Mouse (Mus musculus): ENCODE measurements at regions not wholly inside any gene's neighbourhood (a gene's known extent, or its start where the extent isn't known, plus 50 kb on each side); places are given as distances from the start of the nearest gene placed in this dataset.

DNA sequence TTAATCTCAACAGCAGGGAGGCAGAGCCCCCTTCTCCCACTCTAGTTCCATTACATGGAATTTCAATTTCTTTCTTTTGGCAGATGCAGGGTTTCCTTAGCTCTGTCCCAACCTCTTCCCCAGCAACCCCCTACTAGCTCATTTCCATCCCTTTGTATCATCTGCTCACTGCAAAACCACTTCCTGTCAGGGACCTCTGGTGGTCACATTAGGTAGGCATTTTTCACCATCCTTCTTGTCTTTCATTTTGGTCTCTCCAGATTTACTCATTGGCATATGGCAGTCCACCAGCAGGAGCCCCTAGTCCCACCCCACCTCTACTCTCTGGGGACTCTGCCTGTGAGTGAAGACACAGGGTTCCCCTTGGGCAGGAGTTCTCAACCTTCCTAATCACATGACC is 597.6 kb downstream of the Plekhb2 start:
- no peak overlapping the region for H3K9ac ChIP-seq
- no peak overlapping the region for H3K4me3 ChIP-seq (replicated peaks)
- no peak overlapping the region for H3K27ac ChIP-seq
- no peak for ATAC-seq (ENCODE audit: insufficient read depth, low FRiP score, low read depth)
- H3K4me2 ChIP-seq: no peak overlapping the region
- H3K36me3 ChIP-seq: no peaks in the 10 kb centered on the region
- H3K4me1 ChIP-seq: no peaks in the 10 kb centered on the region
- no peaks in the 10 kb centered on the region for H3K27me3 ChIP-seq (replicated peaks)
- H3K9me3 ChIP-seq: no peaks in the 10 kb centered on the region

DNA sequence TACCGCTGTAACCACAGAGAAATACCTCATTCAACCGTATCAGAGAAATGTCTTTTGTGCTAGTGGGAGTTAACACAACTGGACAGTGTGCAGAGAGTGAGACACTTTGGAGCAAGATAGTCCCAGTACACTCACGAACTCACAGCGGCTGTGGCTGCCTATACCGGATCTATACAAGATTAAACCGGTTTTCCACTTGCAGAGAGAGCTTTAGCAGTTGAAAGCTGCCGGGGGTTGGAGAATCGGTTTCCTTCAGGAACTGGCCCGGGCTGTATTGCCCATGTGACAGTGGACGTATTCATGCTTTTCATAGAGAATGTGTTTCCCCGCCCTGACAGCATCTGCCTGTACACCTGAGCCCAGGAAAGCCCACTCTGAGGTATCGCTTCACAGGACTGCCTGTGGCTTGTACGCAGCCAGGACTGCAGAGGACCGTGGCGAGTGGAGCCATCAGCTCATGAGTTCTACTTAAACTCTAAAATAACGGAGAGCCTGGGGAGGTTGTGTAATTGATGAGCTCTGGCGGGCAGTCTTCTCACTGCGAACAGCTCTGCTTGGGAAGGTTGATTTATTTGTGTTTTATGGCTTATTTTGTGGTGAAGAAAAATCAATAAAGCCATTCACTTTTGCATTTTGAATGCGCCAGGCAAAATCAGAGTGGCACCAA is 602.8 kb downstream of the Plekhb2 start:
- no peak for ATAC-seq (ENCODE audit: insufficient read depth, low FRiP score, low read depth)
- Histone ChIP-seq H3K4me2 (no peak overlapping the region), H3K27me3 (replicated peaks) (no peaks in the 10 kb centered on the region), H3K4me3 (replicated peaks) (no peak overlapping the region), H3K9ac (no peak overlapping the region), H3K36me3 (no peaks in the 10 kb centered on the region), H3K9me3 (no peaks in the 10 kb centered on the region), H3K27ac (no peak overlapping the region), H3K4me1 (no peaks in the 10 kb centered on the region)
- 72% methylated on average over 19 of the region's 19 CpGs for WGBS

DNA sequence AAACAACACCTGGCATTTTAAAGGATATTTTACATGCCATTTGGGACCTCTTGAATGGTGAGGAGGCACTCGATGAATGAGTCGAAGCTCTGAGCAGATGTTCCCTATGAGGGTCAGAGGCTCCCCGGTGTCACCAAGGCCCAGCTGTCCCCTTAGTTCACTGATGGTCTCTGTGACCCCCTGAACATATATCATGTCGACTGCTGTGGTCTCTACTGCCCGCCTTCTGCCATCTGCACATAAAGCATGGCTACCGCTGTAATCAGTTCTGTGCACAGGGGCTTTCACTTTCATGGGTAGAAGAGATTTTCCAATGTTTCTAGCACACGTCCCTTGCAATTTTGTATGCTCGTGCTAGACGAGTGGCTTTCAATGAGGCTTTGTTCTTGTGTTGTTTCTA is 607.8 kb downstream of the Plekhb2 start:
- no peaks in the 10 kb centered on the region for H3K27me3 ChIP-seq (replicated peaks)
- 60% methylated on average over 9 of the region's 9 CpGs for WGBS
- H3K4me3 ChIP-seq (replicated peaks): no peak overlapping the region
- no peak for ATAC-seq (ENCODE audit: insufficient read depth, low FRiP score, low read depth)
- H3K4me2 ChIP-seq: no peak overlapping the region
- no peak overlapping the region for H3K9ac ChIP-seq
- no peak overlapping the region for H3K27ac ChIP-seq
- H3K36me3 ChIP-seq: no peaks in the 10 kb centered on the region
- H3K9me3 ChIP-seq: no peaks in the 10 kb centered on the region
- no peaks in the 10 kb centered on the region for H3K4me1 ChIP-seq

DNA sequence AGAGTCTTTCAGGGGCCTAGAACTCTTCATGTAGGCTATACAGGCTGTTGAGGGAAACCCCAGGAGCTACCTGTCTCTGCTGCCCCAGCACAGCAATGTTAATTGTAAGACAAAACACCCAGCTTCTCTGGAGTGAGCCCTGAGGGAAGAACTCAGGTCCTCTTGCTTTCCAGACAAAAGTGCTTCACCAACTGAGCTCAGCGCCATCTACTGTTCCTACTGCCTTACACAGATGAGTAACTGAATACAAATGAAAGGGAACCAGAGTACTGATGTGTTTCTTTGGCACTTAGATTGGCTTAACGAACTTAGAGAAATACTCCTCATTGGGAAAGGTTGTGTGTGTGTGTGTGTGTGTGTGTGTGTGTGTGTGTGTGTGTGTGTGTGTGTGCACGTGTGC is 603.1 kb upstream of the Hs6st1 start:
- H3K27ac ChIP-seq: no peak overlapping the region
- no peaks in the 10 kb centered on the region for H3K36me3 ChIP-seq
- no peak overlapping the region for H3K4me3 ChIP-seq (replicated peaks)
- H3K4me1 ChIP-seq: no peaks in the 10 kb centered on the region
- no peaks in the 10 kb centered on the region for H3K9me3 ChIP-seq
- H3K27me3 ChIP-seq (replicated peaks): no peaks in the 10 kb centered on the region
- no peak overlapping the region for H3K4me2 ChIP-seq
- 61% methylated on average over 3 of the region's 3 CpGs for WGBS
- no peak overlapping the region for H3K9ac ChIP-seq
- no peak for ATAC-seq (ENCODE audit: insufficient read depth, low FRiP score, low read depth)

DNA sequence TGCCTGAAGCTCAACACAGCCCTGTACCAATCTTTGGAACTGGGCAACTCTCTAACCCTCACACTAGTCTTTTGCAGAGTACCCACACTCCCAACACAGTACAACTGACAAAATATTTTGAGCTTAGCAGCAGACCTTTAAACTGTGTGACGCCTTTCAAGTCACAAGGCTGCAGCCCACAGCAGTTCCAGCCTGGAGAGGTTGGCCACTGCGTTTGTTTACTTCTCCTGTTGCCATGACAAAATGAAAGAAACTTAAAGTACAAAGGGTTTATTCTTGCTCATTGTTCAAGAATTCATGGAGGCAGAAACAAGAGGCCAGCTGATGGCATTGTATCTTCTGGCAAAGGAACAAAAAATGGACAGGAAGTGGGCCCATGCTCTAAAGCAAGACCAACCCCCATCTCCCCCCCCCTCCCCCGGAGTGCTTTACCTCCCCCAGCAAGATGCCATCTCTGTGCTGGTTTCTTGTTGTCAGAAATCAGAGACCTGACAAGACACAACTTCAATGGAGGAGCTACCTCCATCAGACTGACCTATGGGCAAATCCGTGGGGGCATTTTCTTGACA is 598.9 kb upstream of the Hs6st1 start:
- Histone ChIP-seq H3K4me3 (replicated peaks) (no peak overlapping the region), H3K36me3 (no peaks in the 10 kb centered on the region), H3K4me1 (no peaks in the 10 kb centered on the region), H3K4me2 (no peak overlapping the region), H3K27me3 (replicated peaks) (no peaks in the 10 kb centered on the region), H3K9ac (no peak overlapping the region), H3K9me3 (no peaks in the 10 kb centered on the region), H3K27ac (no peak overlapping the region)
- WGBS: 61% methylated on average over 4 of the region's 4 CpGs
- no peak for ATAC-seq (ENCODE audit: insufficient read depth, low FRiP score, low read depth)

GRCm38 (mm10) chr1:35478262-35478661 is 589.9 kb upstream of the Hs6st1 start:
- 90% methylated on average over 1 of the region's 1 CpGs for WGBS

DNA sequence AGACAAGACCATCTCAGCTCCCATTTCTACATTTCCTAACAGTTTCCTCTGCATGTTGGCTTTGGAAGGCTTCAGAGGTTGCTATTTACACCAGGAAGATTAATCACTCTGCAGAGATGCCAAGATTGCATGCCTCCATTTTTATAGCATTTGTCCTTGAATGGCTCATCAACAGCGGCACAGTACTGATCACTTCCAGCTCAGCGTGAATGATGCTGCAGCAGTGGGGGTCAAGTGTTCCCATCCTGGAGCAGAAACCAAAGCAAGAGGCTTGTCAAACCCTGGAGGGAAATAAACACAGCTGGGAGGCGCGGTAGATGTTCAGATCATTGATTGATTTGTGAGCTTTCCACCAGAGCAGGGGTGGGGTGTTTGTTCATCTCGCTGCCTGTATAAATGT is 572.2 kb upstream of the Hs6st1 start:
- Histone ChIP-seq H3K36me3 (no peaks in the 10 kb centered on the region), H3K4me3 (replicated peaks) (no peak overlapping the region), H3K27me3 (replicated peaks) (no peaks in the 10 kb centered on the region), H3K4me1 (no peaks in the 10 kb centered on the region), H3K9ac (no peak overlapping the region), H3K9me3 (no peaks in the 10 kb centered on the region), H3K27ac (no peak overlapping the region), H3K4me2 (no peak overlapping the region)
- no peak for ATAC-seq (ENCODE audit: insufficient read depth, low FRiP score, low read depth)
- WGBS: 19% methylated on average over 5 of the region's 5 CpGs

More at GRCm38 (mm10) chr1:35478262-35478661, 589.9 kb upstream of the Hs6st1 start:
- H3K9ac ChIP-seq: no peak overlapping the region
- no peak overlapping the region for H3K4me2 ChIP-seq
- no peaks in the 10 kb centered on the region for H3K27me3 ChIP-seq (replicated peaks)
- no peaks in the 10 kb centered on the region for H3K4me1 ChIP-seq
- H3K4me3 ChIP-seq (replicated peaks): no peak overlapping the region
- ATAC-seq (ENCODE audit: insufficient read depth, low FRiP score, low read depth): no peak
- H3K36me3 ChIP-seq: no peaks in the 10 kb centered on the region
- H3K9me3 ChIP-seq: no peaks in the 10 kb centered on the region
- no peak overlapping the region for H3K27ac ChIP-seq

DNA sequence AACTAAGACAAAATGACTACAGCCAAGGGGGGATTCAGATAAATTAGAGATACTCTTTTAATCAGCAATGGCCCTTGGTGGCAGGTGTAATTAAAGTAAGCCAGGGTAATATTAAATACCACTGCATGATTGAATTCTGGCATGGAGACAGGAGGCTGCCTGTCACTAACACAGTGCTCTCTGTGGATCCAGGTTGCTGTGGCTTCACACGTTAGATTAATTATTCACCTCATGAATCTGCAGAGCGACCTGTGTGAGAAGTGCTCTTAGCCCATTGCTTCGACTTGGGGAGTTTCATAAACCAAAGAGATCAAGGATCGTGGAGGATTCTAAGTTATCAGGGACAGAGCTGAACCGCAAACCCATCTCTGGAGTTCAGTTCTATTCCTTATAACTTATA is 545.2 kb upstream of the Hs6st1 start:
- no peak overlapping the region for H3K4me2 ChIP-seq
- H3K9me3 ChIP-seq: no peaks in the 10 kb centered on the region
- no peak overlapping the region for H3K9ac ChIP-seq
- H3K36me3 ChIP-seq: no peaks in the 10 kb centered on the region
- no peaks in the 10 kb centered on the region for H3K27me3 ChIP-seq (replicated peaks)
- ATAC-seq (ENCODE audit: insufficient read depth, low FRiP score, low read depth): no peak
- 81% methylated on average over 5 of the region's 5 CpGs for WGBS
- H3K4me1 ChIP-seq: no peaks in the 10 kb centered on the region
- H3K4me3 ChIP-seq (replicated peaks): no peak overlapping the region
- H3K27ac ChIP-seq: no peak overlapping the region

DNA sequence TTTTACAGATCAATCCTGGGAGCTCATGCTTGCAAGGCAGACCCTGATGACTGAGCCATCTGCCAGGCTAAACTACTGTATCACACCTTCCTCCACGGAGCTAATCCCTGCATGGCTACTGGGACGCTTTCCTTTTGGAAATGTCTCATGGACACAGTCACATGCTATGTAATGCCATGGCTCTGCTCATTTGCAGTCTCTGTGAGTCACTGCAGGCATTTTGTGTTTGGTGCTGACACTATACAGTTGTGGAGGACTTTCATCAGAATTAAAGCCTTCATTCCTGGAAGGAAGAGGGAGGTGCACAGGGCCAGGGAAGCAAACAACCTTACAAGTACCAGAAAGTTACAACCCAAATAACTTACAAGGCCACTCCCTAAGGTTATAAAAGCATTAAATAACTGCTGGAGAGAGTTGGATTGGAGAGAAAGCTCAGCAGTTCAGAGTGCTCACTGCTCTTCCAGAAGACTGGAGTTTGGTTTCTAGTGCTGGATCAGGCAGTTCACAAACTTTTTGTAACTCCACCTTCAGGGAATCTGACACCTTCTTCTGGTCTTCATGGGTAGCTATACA is 544.3 kb upstream of the Hs6st1 start:
- no peaks in the 10 kb centered on the region for H3K27me3 ChIP-seq (replicated peaks)
- 73% methylated on average over 2 of the region's 2 CpGs for WGBS

GRCm38 (mm10) chr1:35524788-35525187 is 543.4 kb upstream of the Hs6st1 start:
- no peak overlapping the region for H3K4me2 ChIP-seq
- no peaks in the 10 kb centered on the region for H3K4me1 ChIP-seq
- H3K27me3 ChIP-seq (replicated peaks): no peaks in the 10 kb centered on the region
- no peak for ATAC-seq (ENCODE audit: insufficient read depth, low FRiP score, low read depth)
- no peaks in the 10 kb centered on the region for H3K9me3 ChIP-seq
- no peak overlapping the region for H3K9ac ChIP-seq
- H3K36me3 ChIP-seq: no peaks in the 10 kb centered on the region
- no peak overlapping the region for H3K4me3 ChIP-seq (replicated peaks)
- WGBS: 69% methylated on average over 5 of the region's 5 CpGs
- no peak overlapping the region for H3K27ac ChIP-seq

More for the DNA sequence above, 544.3 kb upstream of the Hs6st1 start:
- H3K9ac ChIP-seq: no peak overlapping the region
- no peak overlapping the region for H3K27ac ChIP-seq
- H3K9me3 ChIP-seq: no peaks in the 10 kb centered on the region
- ATAC-seq (ENCODE audit: insufficient read depth, low FRiP score, low read depth): no peak
- no peak overlapping the region for H3K4me3 ChIP-seq (replicated peaks)
- H3K4me2 ChIP-seq: no peak overlapping the region
- H3K36me3 ChIP-seq: no peaks in the 10 kb centered on the region
- H3K4me1 ChIP-seq: no peaks in the 10 kb centered on the region

GRCm38 (mm10) chr1:35527750-35528476 is 540.3 kb upstream of the Hs6st1 start:
- Histone ChIP-seq H3K9me3 (no peaks in the 10 kb centered on the region), H3K27ac (no peak overlapping the region), H3K4me1 (no peaks in the 10 kb centered on the region), H3K36me3 (no peaks in the 10 kb centered on the region), H3K4me2 (no peak overlapping the region), H3K4me3 (replicated peaks) (no peak overlapping the region), H3K27me3 (replicated peaks) (no peaks in the 10 kb centered on the region), H3K9ac (no peak overlapping the region)
- WGBS: 68% methylated on average over 12 of the region's 12 CpGs
- ATAC-seq (ENCODE audit: insufficient read depth, low FRiP score, low read depth): no peak

- no peak for ATAC-seq (ENCODE audit: insufficient read depth, low FRiP score, low read depth)
- Histone ChIP-seq H3K9ac (no peak overlapping the region), H3K4me3 (replicated peaks) (no peak overlapping the region), H3K27ac (no peak overlapping the region), H3K9me3 (no peaks in the 10 kb centered on the region), H3K36me3 (no peaks in the 10 kb centered on the region), H3K4me1 (no peaks in the 10 kb centered on the region), H3K4me2 (no peak overlapping the region), H3K27me3 (replicated peaks) (no peaks in the 10 kb centered on the region)
Measured at GRCm38 (mm10) chr1:35535470-35535869, 532.7 kb upstream of the Hs6st1 start.
